Mouse (Mus musculus) testis, adult 2 months (tissue): ENCODE measurements around the gene Tbx19.

Source experiments
- CTCF ChIP-seq: fragments of 200-500 bp; IDR thresholded peaks from 2 replicates; pipeline ENCODE4 v1.5.1; 2012; ENCODE audit warnings: low read depth, mild to moderate bottlenecking, inconsistent platforms, low read length, moderate library complexity; ENCODE audit not compliant: control insufficient read depth, insufficient read depth, insufficient replicate concordance
- POLR2A ChIP-seq: fragments of 200-500 bp; IDR thresholded peaks from 2 replicates; pipeline ENCODE4 v1.6.1; 2012; ENCODE audit warnings: low read depth, mild to moderate bottlenecking, inconsistent platforms, low read length, moderate library complexity; ENCODE audit not compliant: control insufficient read depth

DNA sequence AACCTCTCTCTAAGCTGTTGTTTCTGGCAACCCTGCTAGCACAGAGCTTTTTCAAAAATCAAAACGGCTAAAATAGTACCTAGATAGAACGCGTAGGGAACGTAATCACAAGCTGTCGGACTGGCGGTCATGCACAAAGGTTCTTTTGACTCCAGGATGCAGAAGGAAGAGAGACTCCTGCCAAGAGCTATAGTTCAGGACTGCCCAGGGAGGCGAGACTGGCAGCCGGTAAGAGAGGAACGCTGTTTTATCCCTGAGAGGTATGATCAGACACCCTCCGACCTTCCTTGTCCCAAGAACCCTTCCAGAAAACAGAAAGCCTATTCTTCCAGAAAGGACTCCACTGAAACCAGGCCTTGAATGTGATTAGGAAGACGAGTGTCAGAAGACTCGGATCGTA, 31.0 kb upstream of the Tbx19 start:
- TF ChIP-seq CTCF (no peak), POLR2A (no peak)
